Mouse (Mus musculus): ENCODE results near the gene Kif2a.
"Not testable (repeated sequence)": the region's sequence is repeated elsewhere in the genome, so short reads cannot be mapped to it uniquely, and the experiment has no call there.

Gene Kif2a

DNA sequence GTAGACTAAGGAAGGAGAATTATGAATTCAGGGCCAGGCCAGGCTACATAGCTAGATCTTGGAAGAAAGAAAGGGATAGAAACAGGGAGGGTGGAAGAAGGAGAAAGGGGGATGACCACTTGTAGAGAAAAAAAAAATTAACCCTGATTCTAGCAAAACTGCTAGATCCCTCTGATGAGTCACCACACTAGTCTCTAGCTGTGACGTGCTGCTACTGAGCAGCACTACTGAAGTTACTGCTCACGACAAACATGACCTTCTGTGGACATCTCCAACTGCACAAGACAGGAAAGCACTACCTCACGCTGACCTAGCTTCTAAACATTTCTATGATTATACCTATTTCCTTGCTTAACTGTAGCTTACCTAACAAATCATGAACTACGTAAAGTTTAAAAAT, 93.6 kb downstream of the Kif2a start:
- DNase-seq = no peak

DNA sequence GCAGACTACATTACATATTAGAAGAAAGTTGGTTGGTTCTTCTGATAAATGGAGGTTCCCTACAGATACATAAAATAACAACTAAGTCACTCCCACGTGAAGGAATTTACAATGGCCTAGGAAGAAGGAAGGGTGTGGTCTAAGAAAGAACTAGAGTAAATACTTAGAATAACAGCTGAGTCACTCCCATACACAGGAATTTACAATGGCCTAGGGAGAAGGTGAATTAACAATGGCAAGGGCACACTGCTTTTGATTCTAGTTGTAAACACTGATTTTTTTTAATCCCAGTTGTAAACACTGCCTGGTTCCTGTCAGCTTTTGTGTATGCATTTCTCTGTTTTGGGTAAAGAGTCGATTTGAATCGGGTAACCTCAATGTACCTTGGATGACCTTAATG, 96.0 kb downstream of the Kif2a start:
- not testable (repeated sequence) for DNase-seq

DNA sequence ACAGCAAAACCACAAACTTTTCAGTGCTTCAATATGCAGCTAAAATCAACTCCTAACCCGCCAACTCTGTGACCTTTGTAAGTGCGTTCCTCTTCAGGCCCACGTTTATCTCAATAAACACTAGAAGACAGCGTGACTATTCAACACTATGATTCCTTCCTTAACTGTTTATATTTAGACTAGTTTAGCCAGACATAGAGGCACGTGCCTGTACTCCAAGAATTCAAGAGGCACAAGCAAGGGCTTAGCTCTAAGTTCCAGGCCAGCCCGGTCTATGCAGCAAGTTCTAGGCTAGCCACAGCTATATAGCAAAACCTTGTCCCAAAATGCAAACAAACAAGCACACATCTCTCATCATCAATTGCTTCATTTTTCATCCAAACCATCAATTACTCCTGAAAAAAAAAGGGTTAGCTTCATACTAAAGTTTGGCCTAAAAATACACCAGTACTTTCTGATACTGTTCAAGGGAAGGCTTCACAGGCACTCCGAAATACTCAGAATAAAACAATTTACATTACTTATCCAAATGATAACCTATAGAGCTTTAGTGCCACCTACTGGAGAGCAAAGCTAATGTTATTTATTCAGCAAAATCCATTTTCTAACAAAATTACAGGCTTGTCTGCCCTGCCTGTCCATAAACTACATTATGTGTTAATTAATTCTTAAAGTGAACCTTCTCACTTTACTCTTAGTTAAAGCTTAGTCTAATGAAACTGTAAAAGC, 103.4 kb downstream of the Kif2a start:
- DNase-seq = no peak

DNA sequence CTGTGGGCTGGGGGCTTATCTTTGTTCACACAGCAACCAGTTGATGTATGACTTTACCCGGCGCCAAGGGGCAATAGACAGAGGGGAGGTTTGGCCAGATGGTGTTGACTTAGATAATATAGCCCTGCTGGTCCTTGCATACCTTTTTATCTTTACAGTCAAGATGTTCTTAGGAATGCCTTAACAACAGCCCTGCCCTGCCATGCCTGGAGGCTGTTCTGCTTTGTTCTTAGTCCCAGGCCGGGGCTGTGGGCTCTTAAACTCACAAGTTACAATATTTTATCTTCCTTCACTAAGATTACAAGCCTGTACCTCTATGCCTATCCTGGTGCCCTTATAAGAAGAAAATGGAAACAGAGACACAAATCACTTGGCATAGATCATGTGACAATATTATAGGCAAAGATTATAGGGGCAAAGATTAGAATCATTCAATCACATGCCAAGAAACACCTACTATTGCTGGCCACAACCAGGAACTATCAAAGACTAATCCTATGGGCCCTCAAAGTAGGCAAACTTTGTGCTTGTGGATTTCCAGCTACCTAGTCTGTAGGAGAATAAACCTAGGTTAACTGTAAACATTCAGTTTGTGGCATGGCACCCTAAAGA, 108.7 kb downstream of the Kif2a start:
- no peak for DNase-seq

DNA sequence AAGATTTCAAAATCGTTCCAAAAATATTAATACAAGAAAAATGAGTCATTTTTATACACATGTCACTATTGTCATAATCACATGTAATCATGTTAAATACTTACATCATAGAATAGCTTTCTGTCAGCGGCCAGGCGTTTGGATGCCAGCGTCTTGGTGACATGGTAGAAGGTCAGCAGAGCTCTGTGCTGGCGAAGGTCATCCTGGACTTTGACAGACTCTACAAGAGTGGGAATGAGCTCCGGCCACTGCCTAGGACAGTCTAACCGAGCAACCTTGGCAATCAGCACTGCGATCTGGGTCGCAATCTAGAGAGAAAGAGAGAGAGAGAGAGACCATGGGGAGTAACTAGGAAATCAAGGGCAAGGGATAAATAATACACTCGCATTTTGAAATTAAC, 111.8 kb downstream of the Kif2a start:
- no peak for DNase-seq

Data from lung, postnatal 4 days (tissue).